ENCODE assay signal across 27 mouse cellular contexts in genomic region chr2:76330081-76330480, GRCm38 (mm10). TPM values are rescaled to one million over a fixed set of nuclear protein-coding genes. Genes with fewer than 3 reads are reported as not detected.
A peak's percentile ranks its signal among the peaks of the same experiment; 100 is the strongest.
DNase-seq lines count a peak whose midpoint lies in the region; ATAC-seq and TF ChIP-seq lines count a peak whose summit lies in the region.
"Had no signal": no experiment of that assay in that cellular context is flagged by ENCODE, and none has a peak within 500 bp of the region (broad histone marks: within the 10 kb centered on the region; RNA-seq: fewer than 3 reads in every experiment).

No protein-coding gene starts in this region.

- H3K27me3 ChIP-seq in limb, embryonic 11.5 days (ENCODE audit: control insufficient read depth, insufficient read depth, low read length) = no peaks in the 10 kb centered on the region
- no peaks in the 10 kb centered on the region for H3K27me3 ChIP-seq in limb, embryonic 10.5 days (ENCODE audit: low read depth, poor library complexity, severe bottlenecking)
- H3K27me3 ChIP-seq in liver, postnatal 0 days (ENCODE audit: insufficient read depth, low read length) = no peaks in the 10 kb centered on the region
- H3K27me3 ChIP-seq in liver, embryonic 12.5 days (replicated peaks) = no peaks in the 10 kb centered on the region
- H3K27me3 ChIP-seq in midbrain, embryonic 11.5 days (ENCODE audit: control insufficient read depth, insufficient read depth, low read length) = no peaks in the 10 kb centered on the region
- no peaks in the 10 kb centered on the region for H3K27me3 ChIP-seq in midbrain, embryonic 16.5 days (ENCODE audit: control insufficient read depth, insufficient read depth, low read depth, low read length)
- H3K27me3 ChIP-seq: CH12.LX had no signal

- H3K4me3 ChIP-seq in limb, embryonic 11.5 days (ENCODE audit: low read depth, low read length) = no peak overlapping the region
- no peak overlapping the region for H3K4me3 ChIP-seq in limb, embryonic 10.5 days
- H3K4me3 ChIP-seq in liver, postnatal 0 days (ENCODE audit: low read depth, low read length) = no peak overlapping the region
- no peak overlapping the region for H3K4me3 ChIP-seq in liver, embryonic 12.5 days
- H3K4me3 ChIP-seq in midbrain, embryonic 11.5 days (ENCODE audit: low read depth, low read length) = no peak overlapping the region
- no peak overlapping the region for H3K4me3 ChIP-seq in midbrain, embryonic 16.5 days (ENCODE audit: low read depth, low read length)

- H3K27ac ChIP-seq in limb, embryonic 11.5 days (replicated peaks; ENCODE audit: low read depth, low read length) = no peak overlapping the region
- H3K27ac ChIP-seq in limb, embryonic 10.5 days = no peak overlapping the region
- H3K27ac ChIP-seq in liver, postnatal 0 days (ENCODE audit: low read depth) = no peak overlapping the region
- no peak overlapping the region for H3K27ac ChIP-seq in liver, embryonic 12.5 days
- no peak overlapping the region for H3K27ac ChIP-seq in midbrain, embryonic 11.5 days (ENCODE audit: low read depth, low read length)
- H3K27ac ChIP-seq in midbrain, embryonic 16.5 days (ENCODE audit: low read length) = no peak overlapping the region

- H3K9ac ChIP-seq in limb, embryonic 11.5 days (ENCODE audit: low read length) = no peak overlapping the region
- H3K9ac ChIP-seq in liver, postnatal 0 days (replicated peaks) = no peak overlapping the region
- H3K9ac ChIP-seq in liver, embryonic 12.5 days = no peak overlapping the region
- H3K9ac ChIP-seq in midbrain, embryonic 11.5 days (ENCODE audit: low read length) = no peak overlapping the region
- H3K9ac ChIP-seq in midbrain, embryonic 16.5 days (ENCODE audit: low read depth, low read length) = no peak overlapping the region

- H3K4me1 ChIP-seq in limb, embryonic 11.5 days (ENCODE audit: control insufficient read depth, insufficient read depth, low read length) = no peaks in the 10 kb centered on the region; the same call in 1 of the 2 replicates
- H3K4me1 ChIP-seq in limb, embryonic 10.5 days = peaks cover 11% of the 10 kb centered on the region
- H3K4me1 ChIP-seq in liver, postnatal 0 days (ENCODE audit: insufficient read depth) = no peaks in the 10 kb centered on the region
- H3K4me1 ChIP-seq in liver, embryonic 12.5 days = no peaks in the 10 kb centered on the region
- H3K4me1 ChIP-seq in midbrain, embryonic 11.5 days (ENCODE audit: control insufficient read depth, insufficient read depth, low read length) = peaks cover 5% of the 10 kb centered on the region; the same call in 1 of the 2 replicates
- H3K4me1 ChIP-seq in midbrain, embryonic 16.5 days (ENCODE audit: control insufficient read depth, insufficient read depth, low read length) = no peaks in the 10 kb centered on the region

- TF ChIP-seq CTCF in liver, postnatal 0 days (IDR thresholded peaks at IDR 0.05; ENCODE audit: low read depth) = no peak

- peak; percentile 81 for DNase-seq in heart, adult 11 months
- no peak for DNase-seq in heart, adult 8-10 months (ENCODE audit: low spot score)
- peak; percentile 11 for DNase-seq in limb, embryonic 11.5 days (ENCODE audit: low spot score)
- DNase-seq in limb, embryonic 10.5 days (ENCODE audit: low spot score) = no peak
- peak; percentile 3 for DNase-seq in liver, postnatal 0 days
- DNase-seq in midbrain, embryonic 11.5 days (ENCODE audit: low spot score, missing footprints) = peak; percentile 64
- DNase-seq: adrenal gland, adult 2 months; adrenal gland, adult 8-10 months; adrenal gland, postnatal 10 days; adrenal gland, postnatal 14 days; adrenal gland, postnatal 25 days; adrenal gland, postnatal 36 days; B cell, adult 2 months; cerebellum, adult 11 months; cerebellum, adult 11-12 months had no signal

- WGBS in limb, embryonic 11.5 days = 92% methylated on average over 5 of the region's 5 CpGs
- WGBS in limb, embryonic 10.5 days = 89% methylated on average over 5 of the region's 5 CpGs
- 82% methylated on average over 5 of the region's 5 CpGs for WGBS in liver, postnatal 0 days (ENCODE audit: insufficient replicate concordance)
- 78% methylated on average over 5 of the region's 5 CpGs for WGBS in liver, embryonic 12.5 days (ENCODE audit: insufficient replicate concordance)
- 87% methylated on average over 5 of the region's 5 CpGs for WGBS in midbrain, embryonic 11.5 days
- WGBS in midbrain, embryonic 16.5 days = 87% methylated on average over 5 of the region's 5 CpGs

- no peaks in the 10 kb centered on the region for H3K9me3 ChIP-seq in limb, embryonic 11.5 days (ENCODE audit: control insufficient read depth, low read length)
- no peaks in the 10 kb centered on the region for H3K9me3 ChIP-seq in limb, embryonic 10.5 days (replicated peaks)
- no peaks in the 10 kb centered on the region for H3K9me3 ChIP-seq in liver, postnatal 0 days (ENCODE audit: low read length)
- no peaks in the 10 kb centered on the region for H3K9me3 ChIP-seq in liver, embryonic 12.5 days (replicated peaks)
- no peaks in the 10 kb centered on the region for H3K9me3 ChIP-seq in midbrain, embryonic 11.5 days (ENCODE audit: control insufficient read depth, low read length)
- H3K9me3 ChIP-seq in midbrain, embryonic 16.5 days (replicated peaks; ENCODE audit: control insufficient read depth, low read length, poor library complexity, severe bottlenecking) = no peaks in the 10 kb centered on the region
- H3K9me3 ChIP-seq: G1E had no signal

- H3K36me3 ChIP-seq in limb, embryonic 11.5 days (ENCODE audit: control insufficient read depth, insufficient read depth, low read length) = no peaks in the 10 kb centered on the region
- no peaks in the 10 kb centered on the region for H3K36me3 ChIP-seq in limb, embryonic 10.5 days
- H3K36me3 ChIP-seq in liver, postnatal 0 days (replicated peaks; ENCODE audit: insufficient read depth, low read length) = no peaks in the 10 kb centered on the region
- H3K36me3 ChIP-seq in liver, embryonic 12.5 days = no peaks in the 10 kb centered on the region
- no peaks in the 10 kb centered on the region for H3K36me3 ChIP-seq in midbrain, embryonic 11.5 days (ENCODE audit: control insufficient read depth, insufficient read depth, low read length)
- H3K36me3 ChIP-seq in midbrain, embryonic 16.5 days (ENCODE audit: control insufficient read depth, insufficient read depth, low read length) = no peaks in the 10 kb centered on the region
- H3K36me3 ChIP-seq: G1E had no signal

- no peak overlapping the region for H3K4me2 ChIP-seq in limb, embryonic 11.5 days (ENCODE audit: low read depth, severe bottlenecking)
- no peak overlapping the region for H3K4me2 ChIP-seq in liver, postnatal 0 days (ENCODE audit: low read depth, low read length)
- no peak overlapping the region for H3K4me2 ChIP-seq in liver, embryonic 12.5 days
- H3K4me2 ChIP-seq in midbrain, embryonic 11.5 days = no peak overlapping the region
- H3K4me2 ChIP-seq in midbrain, embryonic 16.5 days (ENCODE audit: low read length) = no peak overlapping the region

- no peak for TF ChIP-seq EP300 in liver, postnatal 0 days (IDR thresholded peaks at IDR 0.05; ENCODE audit: low read depth)

- ATAC-seq in limb, embryonic 11.5 days (ENCODE audit: insufficient number of reproducible peaks, low FRiP score, low TSS enrichment, low read depth) = no peak
- ATAC-seq in liver, postnatal 0 days = no peak
- no peak for ATAC-seq in liver, embryonic 12.5 days
- no peak for ATAC-seq in midbrain, embryonic 11.5 days (ENCODE audit: low FRiP score)
- ATAC-seq in midbrain, embryonic 16.5 days = no peak
- ATAC-seq: activated CD4-positive, CD25-positive, alpha-beta regulatory T cell, adult 4 months; CD4-positive, CD25-positive, alpha-beta regulatory T cell, adult 4 months; Patski had no signal

RNA-seq across cellular contexts. Expression of gene Pde11a, which starts 8.5 kb away (rescaled TPM):
- 1 to 10 TPM; 1.2 to 8.6 (median 3.8) TPM for total RNA-seq in heart, adult 8-10 months (2022)
- polyA plus RNA-seq in limb, embryonic 11.5 days (2014; fragmentation: Nextera tagmentation; extraction: Ambion mirVana) = 0.31 and 0.52 TPM in 2 replicates
- polyA plus RNA-seq in limb, embryonic 10.5 days (2016; fragmentation: Nextera tagmentation; extraction: Ambion mirVana) = 0.11 and 0.25 TPM in 2 replicates
- 0.06 TPM in 1 of 2 replicates, not detected in the other for polyA plus RNA-seq in liver, postnatal 0 days (2015; fragmentation: Nextera tagmentation; extraction: Ambion mirVana)
- 0.07 and 0.12 TPM in 2 replicates for polyA plus RNA-seq in liver, embryonic 12.5 days (2016; fragmentation: Nextera tagmentation; extraction: Ambion mirVana)
- 0.12 TPM in 1 of 2 replicates, not detected in the other for polyA plus RNA-seq in midbrain, embryonic 11.5 days (2014; fragmentation: Nextera tagmentation; extraction: Ambion mirVana)
- polyA plus RNA-seq in midbrain, embryonic 16.5 days (2015; fragmentation: Nextera tagmentation; extraction: Ambion mirVana) = 0.54 and 0.77 TPM in 2 replicates
- total RNA-seq: MEL had no signal
- polyA plus RNA-seq: adrenal gland, adult 2 months; C2C12 had no signal

RNA-seq across cellular contexts. Expression of gene Cyct, which starts 30.2 kb away (rescaled TPM):
- 1 to 10 TPM in 1 of 4 experiments, under 1 TPM in 3; 0.44 to 1.2 (median 0.56) TPM for total RNA-seq in heart, adult 8-10 months (2022)
- not detected in 2 replicates for polyA plus RNA-seq in limb, embryonic 11.5 days (2014; fragmentation: Nextera tagmentation; extraction: Ambion mirVana)
- not detected in 2 replicates for polyA plus RNA-seq in limb, embryonic 10.5 days (2016; fragmentation: Nextera tagmentation; extraction: Ambion mirVana)
- not detected in 2 replicates for polyA plus RNA-seq in liver, postnatal 0 days (2015; fragmentation: Nextera tagmentation; extraction: Ambion mirVana)
- not detected in 2 replicates for polyA plus RNA-seq in liver, embryonic 12.5 days (2016; fragmentation: Nextera tagmentation; extraction: Ambion mirVana)
- not detected in 2 replicates for polyA plus RNA-seq in midbrain, embryonic 11.5 days (2014; fragmentation: Nextera tagmentation; extraction: Ambion mirVana)
- 0.40 TPM in 1 of 2 replicates, not detected in the other for polyA plus RNA-seq in midbrain, embryonic 16.5 days (2015; fragmentation: Nextera tagmentation; extraction: Ambion mirVana)
- total RNA-seq: adrenal gland, adult 18-20 months; adrenal gland, adult 2 months; adrenal gland, adult 8-10 months; adrenal gland, postnatal 10 days; adrenal gland, postnatal 14 days; adrenal gland, postnatal 25 days; adrenal gland, postnatal 36 days; adrenal gland, postnatal 4 days; CH12.LX; G1E; MEL had no signal
- polyA plus RNA-seq: activated CD4-positive, CD25-positive, alpha-beta regulatory T cell, adult 4 months; adrenal gland, adult 2 months; brain, embryonic 14.5 days; C2C12; CD4-positive, CD25-positive, alpha-beta regulatory T cell, adult 4 months; G1E; Patski had no signal

RNA-seq across cellular contexts. Expression of gene Rbm45, which starts 39.7 kb away (rescaled TPM):
- total RNA-seq in heart, adult 8-10 months (2022) = 10 to 100 TPM; 17.9 to 21.6 (median 19.2) TPM
- polyA plus RNA-seq in limb, embryonic 11.5 days (2014; fragmentation: Nextera tagmentation; extraction: Ambion mirVana) = 16.3 and 16.8 TPM in 2 replicates
- 13.8 and 14.2 TPM in 2 replicates for polyA plus RNA-seq in limb, embryonic 10.5 days (2016; fragmentation: Nextera tagmentation; extraction: Ambion mirVana)
- polyA plus RNA-seq in liver, postnatal 0 days (2015; fragmentation: Nextera tagmentation; extraction: Ambion mirVana) = 4.4 and 6.3 TPM in 2 replicates
- polyA plus RNA-seq in liver, embryonic 12.5 days (2016; fragmentation: Nextera tagmentation; extraction: Ambion mirVana) = 7.9 and 9.0 TPM in 2 replicates
- polyA plus RNA-seq in midbrain, embryonic 11.5 days (2014; fragmentation: Nextera tagmentation; extraction: Ambion mirVana) = 17.3 and 17.5 TPM in 2 replicates
- 17.4 and 17.6 TPM in 2 replicates for polyA plus RNA-seq in midbrain, embryonic 16.5 days (2015; fragmentation: Nextera tagmentation; extraction: Ambion mirVana)

Comparison
In these comparisons a context has a peak if more than half of its experiments do, and no peak if none do; other contexts are left out.
1. DNase-seq: peak in heart, adult 11 months (single experiment), limb, embryonic 11.5 days (single experiment), liver, postnatal 0 days (single experiment) and midbrain, embryonic 11.5 days (single experiment); none in heart, adult 8-10 months (single experiment) and limb, embryonic 10.5 days (single experiment).